ENCODE assay signal across 24 mouse cellular contexts in genomic region chr6:23255161-23255560, GRCm38 (mm10). TPM values are rescaled to one million over a fixed set of nuclear protein-coding genes. Genes with fewer than 3 reads are reported as not detected.
DNase-seq lines count a peak whose midpoint lies in the region; ATAC-seq lines count a peak whose summit lies in the region.
"Had no signal": no experiment of that assay in that cellular context is flagged by ENCODE, and none has a peak within 500 bp of the region (broad histone marks: within the 10 kb centered on the region; RNA-seq: fewer than 3 reads in every experiment).

No protein-coding gene starts in this region.

- H3K4me1 ChIP-seq in forebrain, embryonic 10.5 days, result peaks cover 79% of the 10 kb centered on the region
- peaks cover 10% of the 10 kb centered on the region for H3K4me1 ChIP-seq in forebrain, embryonic 15.5 days
- H3K4me1 ChIP-seq in midbrain, embryonic 10.5 days, result peaks cover 12% of the 10 kb centered on the region
- H3K4me1 ChIP-seq in midbrain, embryonic 15.5 days, result no peaks in the 10 kb centered on the region; the same call in 1 of the 2 replicates
- peaks cover 7% of the 10 kb centered on the region; the same call in 1 of the 2 replicates for H3K4me1 ChIP-seq in embryonic facial prominence, embryonic 10.5 days
- peaks cover 4% of the 10 kb centered on the region; the same call in 1 of the 2 replicates for H3K4me1 ChIP-seq in heart, embryonic 12.5 days (replicated peaks)

- H3K27ac ChIP-seq in forebrain, embryonic 10.5 days, result peak overlapping the region; percentile 60; the same call in 1 of the 2 replicates
- no peak overlapping the region for H3K27ac ChIP-seq in forebrain, embryonic 15.5 days (replicated peaks)
- no peak overlapping the region for H3K27ac ChIP-seq in midbrain, embryonic 10.5 days (replicated peaks)
- no peak overlapping the region for H3K27ac ChIP-seq in midbrain, embryonic 15.5 days
- H3K27ac ChIP-seq in embryonic facial prominence, embryonic 10.5 days (replicated peaks), result no peak overlapping the region
- H3K27ac ChIP-seq in heart, embryonic 12.5 days (ENCODE audit: poor library complexity, severe bottlenecking), result no peak overlapping the region
- H3K27ac ChIP-seq: embryonic facial prominence, embryonic 15.5 days; forebrain, embryonic 12.5 days; heart, embryonic 13.5 days had no signal

- no peak overlapping the region for H3K9ac ChIP-seq in forebrain, embryonic 15.5 days (replicated peaks)
- no peak overlapping the region for H3K9ac ChIP-seq in midbrain, embryonic 15.5 days
- no peak overlapping the region for H3K9ac ChIP-seq in heart, embryonic 12.5 days
- H3K9ac ChIP-seq: embryonic facial prominence, embryonic 15.5 days; forebrain, embryonic 12.5 days; forebrain, postnatal 0 days; heart, embryonic 13.5 days had no signal

- no peaks in the 10 kb centered on the region for H3K9me3 ChIP-seq in forebrain, embryonic 10.5 days
- no peaks in the 10 kb centered on the region for H3K9me3 ChIP-seq in forebrain, embryonic 15.5 days
- H3K9me3 ChIP-seq in midbrain, embryonic 10.5 days (replicated peaks), result no peaks in the 10 kb centered on the region
- no peaks in the 10 kb centered on the region for H3K9me3 ChIP-seq in midbrain, embryonic 15.5 days
- no peaks in the 10 kb centered on the region for H3K9me3 ChIP-seq in embryonic facial prominence, embryonic 10.5 days
- no peaks in the 10 kb centered on the region for H3K9me3 ChIP-seq in heart, embryonic 12.5 days (replicated peaks)
- H3K9me3 ChIP-seq: embryonic facial prominence, embryonic 15.5 days; forebrain, embryonic 12.5 days; heart, embryonic 13.5 days had no signal

- no peaks in the 10 kb centered on the region for H3K36me3 ChIP-seq in forebrain, embryonic 10.5 days (replicated peaks)
- no peaks in the 10 kb centered on the region for H3K36me3 ChIP-seq in forebrain, embryonic 15.5 days
- H3K36me3 ChIP-seq in midbrain, embryonic 10.5 days, result no peaks in the 10 kb centered on the region
- H3K36me3 ChIP-seq in midbrain, embryonic 15.5 days (replicated peaks), result no peaks in the 10 kb centered on the region
- H3K36me3 ChIP-seq in embryonic facial prominence, embryonic 10.5 days (replicated peaks), result no peaks in the 10 kb centered on the region
- H3K36me3 ChIP-seq in heart, embryonic 12.5 days, result no peaks in the 10 kb centered on the region
- H3K36me3 ChIP-seq: embryonic facial prominence, embryonic 15.5 days; forebrain, embryonic 12.5 days; heart, embryonic 13.5 days had no signal

- no peak for ATAC-seq in forebrain, embryonic 15.5 days (replicated peaks)
- ATAC-seq in midbrain, embryonic 15.5 days (replicated peaks), result no peak
- no peak for ATAC-seq in heart, embryonic 12.5 days (ENCODE audit: insufficient number of reproducible peaks, low FRiP score)
- ATAC-seq: activated CD4-positive, CD25-positive, alpha-beta regulatory T cell, adult 4 months; forebrain, postnatal 0 days; hindbrain, embryonic 16.5 days; inflammation-experienced regulatory T-cells, adult 6 months; intestine, postnatal 0 days; Patski had no signal

- no peak for DNase-seq in forebrain, embryonic 10.5 days (ENCODE audit: extremely low spot score, low spot score)
- DNase-seq in midbrain, embryonic 10.5 days (ENCODE audit: low spot score), result peak; percentile 24
- peak; percentile 20 for DNase-seq in embryonic facial prominence, embryonic 10.5 days (ENCODE audit: low spot score)
- DNase-seq: adrenal gland, postnatal 14 days; cerebellum, adult 11-12 months; cerebellum, adult 9-10 months; forebrain, postnatal 0 days; gastrocnemius, postnatal 14 days; heart, postnatal 4 days had no signal

- H3K27me3 ChIP-seq in forebrain, embryonic 10.5 days (ENCODE audit: poor library complexity, severe bottlenecking), result peaks cover 98% of the 10 kb centered on the region
- peaks cover 82% of the 10 kb centered on the region for H3K27me3 ChIP-seq in forebrain, embryonic 15.5 days
- peaks cover 99% of the 10 kb centered on the region for H3K27me3 ChIP-seq in midbrain, embryonic 10.5 days (ENCODE audit: low read depth, poor library complexity, severe bottlenecking)
- H3K27me3 ChIP-seq in midbrain, embryonic 15.5 days (replicated peaks), result peaks cover 76% of the 10 kb centered on the region
- H3K27me3 ChIP-seq in embryonic facial prominence, embryonic 10.5 days (replicated peaks; ENCODE audit: low read depth, poor library complexity, severe bottlenecking), result peaks cover 98% of the 10 kb centered on the region
- H3K27me3 ChIP-seq in heart, embryonic 12.5 days (replicated peaks), result peaks cover 75% of the 10 kb centered on the region
- H3K27me3 ChIP-seq: CH12.LX had no signal

- no peak overlapping the region for H3K4me3 ChIP-seq in forebrain, embryonic 10.5 days
- H3K4me3 ChIP-seq in forebrain, embryonic 15.5 days, result no peak overlapping the region
- no peak overlapping the region for H3K4me3 ChIP-seq in midbrain, embryonic 10.5 days
- H3K4me3 ChIP-seq in midbrain, embryonic 15.5 days, result no peak overlapping the region
- no peak overlapping the region for H3K4me3 ChIP-seq in embryonic facial prominence, embryonic 10.5 days
- H3K4me3 ChIP-seq in heart, embryonic 12.5 days, result no peak overlapping the region
- H3K4me3 ChIP-seq: embryonic facial prominence, embryonic 15.5 days; erythroblast, embryonic 14.5 days; forebrain, embryonic 12.5 days; heart, embryonic 13.5 days had no signal

- WGBS in forebrain, embryonic 10.5 days, result 21% methylated on average over 8 of the region's 8 CpGs
- WGBS in forebrain, embryonic 15.5 days, result 40% methylated on average over 8 of the region's 8 CpGs
- WGBS in midbrain, embryonic 10.5 days, result 8% methylated on average over 8 of the region's 8 CpGs
- WGBS in midbrain, embryonic 15.5 days, result 20% methylated on average over 8 of the region's 8 CpGs
- 7% methylated on average over 8 of the region's 8 CpGs for WGBS in embryonic facial prominence, embryonic 10.5 days
- 3% methylated on average over 8 of the region's 8 CpGs for WGBS in heart, embryonic 12.5 days

- no peak overlapping the region for H3K4me2 ChIP-seq in forebrain, embryonic 15.5 days (replicated peaks)
- no peak overlapping the region for H3K4me2 ChIP-seq in midbrain, embryonic 15.5 days
- H3K4me2 ChIP-seq in heart, embryonic 12.5 days, result no peak overlapping the region
- H3K4me2 ChIP-seq: embryonic facial prominence, embryonic 15.5 days; heart, embryonic 13.5 days had no signal

RNA-seq across cellular contexts. Expression of gene Fezf1, which starts 7.0 kb away (rescaled TPM):
- polyA plus RNA-seq in forebrain, embryonic 10.5 days (2016; fragmentation: Nextera tagmentation; extraction: Ambion mirVana), result 35.1 and 38.2 TPM in 2 replicates
- polyA plus RNA-seq in forebrain, embryonic 15.5 days (2015; fragmentation: Nextera tagmentation; extraction: Ambion mirVana), result 7.1 and 13.1 TPM in 2 replicates
- 4.4 and 6.4 TPM in 2 replicates for polyA plus RNA-seq in midbrain, embryonic 10.5 days (2016; fragmentation: Nextera tagmentation; extraction: Ambion mirVana)
- polyA plus RNA-seq in midbrain, embryonic 15.5 days (2015; fragmentation: Nextera tagmentation; extraction: Ambion mirVana), result 2.2 and 6.3 TPM in 2 replicates
- polyA plus RNA-seq in embryonic facial prominence, embryonic 10.5 days (2016; fragmentation: Nextera tagmentation; extraction: Ambion mirVana), result 6.1 and 7.2 TPM in 2 replicates
- not detected in 2 replicates for polyA plus RNA-seq in heart, embryonic 12.5 days (2016; fragmentation: Nextera tagmentation; extraction: Ambion mirVana)
- polyA plus RNA-seq: activated CD4-positive, CD25-positive, alpha-beta regulatory T cell, adult 4 months; erythroblast, embryonic 14.5 days; gonadal fat pad, adult 2 months; heart, embryonic 13.5 days; heart, postnatal 0 days; hindbrain, embryonic 16.5 days; inflammation-experienced regulatory T-cells, adult 6 months; intestine, postnatal 0 days; Patski had no signal
